Mouse (Mus musculus) liver, adult 2 months (tissue): Measurements from ENCODE around the gene Foxi1. TPM values are rescaled to one million over a fixed set of nuclear protein-coding genes. Genes with fewer than 3 reads are reported as not detected.
A peak's percentile ranks its signal among the peaks of the same experiment; 100 is the strongest.
"Not testable (repeated sequence)": the region's sequence is repeated elsewhere in the genome, so short reads cannot be mapped to it uniquely, and the experiment has no call there.

Source experiments
- DNase-seq: peaks from one replicate; pipeline ENCODE4 v3.0.0-alpha.2; 2011; ENCODE audit warnings: low read depth, low spot score; ENCODE audit errors: extremely low read depth
- H3K27ac ChIP-seq: fragments of 200-500 bp; replicated peaks from 2 replicates; pipeline ENCODE4 v1.5.1; 2012; ENCODE audit warnings: low read depth, mild to moderate bottlenecking, control low read depth, inconsistent platforms, low read length; ENCODE audit not compliant: insufficient read depth
- H3K27me3 ChIP-seq: fragments of 200-500 bp; 2 replicates; pipeline ENCODE4 v1.6.1; 2012; ENCODE audit warnings: mild to moderate bottlenecking, moderate library complexity, low read length, inconsistent platforms; ENCODE audit not compliant: control insufficient read depth, insufficient read depth
- H3K36me3 ChIP-seq: fragments of 200-500 bp; 2 replicates; pipeline ENCODE4 v1.6.1; 2012; ENCODE audit warnings: low read length, inconsistent platforms; ENCODE audit not compliant: control insufficient read depth, insufficient read depth
- H3K4me1 ChIP-seq: fragments of 200-500 bp; 2 replicates; pipeline ENCODE4 v1.6.1; 2011; ENCODE audit warnings: low read length; ENCODE audit not compliant: control insufficient read depth, insufficient read depth
- H3K4me3 ChIP-seq: fragments of 200-500 bp; 2 replicates; pipeline ENCODE4 v1.5.1; 2011; ENCODE audit warnings: low read depth, mild to moderate bottlenecking, control low read depth, low read length, moderate library complexity; ENCODE audit not compliant: insufficient read depth
- H3K79me2 ChIP-seq: fragments of 200-500 bp; 2 replicates; pipeline ENCODE4 v1.6.1; 2012; ENCODE audit warnings: inconsistent platforms, mild to moderate bottlenecking, low read length, moderate library complexity; ENCODE audit not compliant: control insufficient read depth, insufficient read depth
- H3K9ac ChIP-seq: fragments of 200-500 bp; 2 replicates; pipeline ENCODE4 v1.6.1; 2012; ENCODE audit warnings: low read depth, mild to moderate bottlenecking, control low read depth, inconsistent platforms, low read length
- CTCF ChIP-seq: fragments of 200-500 bp; IDR thresholded peaks from 2 replicates; pipeline ENCODE4 v1.5.1; 2011; ENCODE audit warnings: low read depth, low read length, control low read depth
- POLR2A ChIP-seq: fragments of 200-500 bp; IDR thresholded peaks from 2 replicates; pipeline ENCODE4 v1.6.1; 2011; ENCODE audit warnings: low read length, control low read depth; ENCODE audit not compliant: insufficient read depth; ENCODE audit errors: extremely low read depth
- WGBS: fragments of 180-500 bp; shearing (Covaris S2); methylation state at CpG from one replicate; pipeline ENCODE4 v1.1.7; 2018; 5-methylcytosine and 5-hydroxymethylcytosine counted together
- polyA plus RNA-seq: library from polyadenylated mRNA; depleted of rRNA; stranded (reverse); fragments of >200 nt; gene quantifications from 2 replicates; pipeline ENCODE4 v1.2.3, GENCODE M21; 2012
- total RNA-seq: library from RNA; depleted of rRNA; stranded (reverse); fragments of >200 nt; gene quantifications from 2 replicates; pipeline ENCODE4 v1.2.3, GENCODE M21; 2014

The Foxi1 gene
- total and polyA plus RNA-seq, 2 experiments, result not detected

DNA sequence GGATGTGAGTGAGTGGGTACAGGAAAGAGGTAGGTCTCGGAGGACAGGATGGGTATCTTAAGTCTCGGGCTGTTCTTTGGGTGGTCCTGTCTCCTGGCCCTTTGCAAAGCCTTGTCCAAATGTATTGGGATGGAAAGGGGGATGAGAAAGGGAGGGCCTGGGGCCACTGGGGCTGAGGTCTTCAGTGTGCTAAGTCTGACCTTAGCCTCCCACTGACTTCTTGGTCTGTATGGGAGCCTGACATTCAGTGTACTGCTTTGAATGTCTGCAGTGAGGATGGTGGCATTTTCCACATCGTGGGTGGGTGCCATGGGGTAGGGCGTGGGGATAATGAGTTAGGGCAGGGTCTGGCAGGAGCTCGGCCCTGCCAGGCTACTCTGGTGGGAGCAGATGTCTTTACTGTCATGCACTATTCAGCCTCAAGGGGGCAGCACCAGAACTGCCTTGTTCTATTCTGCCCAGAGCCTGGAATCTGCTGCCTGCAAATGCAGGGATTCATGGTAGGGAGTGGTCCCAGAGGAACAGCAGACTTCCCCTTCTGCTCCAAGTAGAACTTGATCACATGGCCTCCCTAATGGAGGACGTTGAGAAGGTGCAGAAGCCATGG, 21.0 kb upstream of the Foxi1 start:
- no peak overlapping the region for H3K4me3 ChIP-seq
- 36% methylated on average over 6 of the region's 6 CpGs for WGBS
- TF ChIP-seq CTCF (peak; percentile 60), POLR2A (no peak)

DNA sequence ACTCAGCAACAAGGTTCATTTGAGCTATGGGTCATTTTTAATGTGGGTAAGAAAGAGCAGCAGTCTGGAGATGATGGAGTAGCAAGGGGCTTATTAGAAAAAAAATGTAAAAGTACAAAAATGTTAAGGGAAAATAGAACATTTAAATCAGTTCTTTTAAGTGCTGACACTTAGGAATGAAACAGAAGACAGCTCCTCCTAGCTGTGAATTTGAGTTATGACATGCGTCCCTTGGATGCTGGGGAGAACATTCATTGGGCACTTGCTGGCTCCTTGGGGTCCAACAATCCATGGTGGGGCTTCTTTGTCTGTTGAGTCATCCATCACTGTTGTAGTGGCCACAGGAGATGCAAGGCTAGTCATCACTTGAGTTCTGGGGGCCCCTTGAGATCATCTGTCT, 19.3 kb upstream of the Foxi1 start:
- 33% methylated on average over 1 of the region's 1 CpGs for WGBS
- no peak overlapping the region for H3K27ac ChIP-seq
- TF ChIP-seq POLR2A (no peak), CTCF (no peak; the same call in 1 of the 2 replicates)
- H3K36me3 ChIP-seq, result no peaks in the 10 kb centered on the region
- H3K4me1 ChIP-seq, result no peaks in the 10 kb centered on the region
- H3K4me3 ChIP-seq, result no peak overlapping the region
- DNase-seq, result no peak
- H3K27me3 ChIP-seq, result 0 out of 2 replicates have a peak, but pooled peaks cover 3% of the 10 kb centered on the region
- H3K79me2 ChIP-seq, result no peaks in the 10 kb centered on the region
- H3K9ac ChIP-seq, result no peak overlapping the region

More for the DNA sequence above, 21.0 kb upstream of the Foxi1 start:
- Histone ChIP-seq H3K27ac (no peak overlapping the region), H3K27me3 (no peaks in the 10 kb centered on the region), H3K4me1 (no peaks in the 10 kb centered on the region), H3K36me3 (no peaks in the 10 kb centered on the region), H3K79me2 (no peaks in the 10 kb centered on the region), H3K9ac (no peak overlapping the region)
- DNase-seq, result peak; percentile 2

DNA sequence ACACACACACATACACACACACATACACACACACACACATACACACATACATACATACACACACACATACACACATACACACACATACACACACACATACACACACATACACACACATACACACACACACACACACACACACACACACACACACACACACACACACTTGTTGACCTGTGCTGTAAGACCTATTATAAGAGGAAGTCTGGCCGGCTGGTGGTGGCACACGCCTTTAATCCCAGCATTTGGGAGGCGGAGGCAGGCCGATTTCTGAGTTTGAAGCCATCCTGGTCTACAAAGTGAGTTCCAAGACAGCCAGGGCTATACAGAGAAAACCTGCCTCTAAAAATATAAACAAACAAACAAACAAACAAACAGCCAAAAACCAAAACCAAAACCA, 12.7 kb upstream of the Foxi1 start:
- 78% methylated on average over 4 of the region's 4 CpGs for whole genome bisulfite sequencing
- not testable (repeated sequence) for H3K9ac ChIP-seq, H3K27ac ChIP-seq, H3K4me3 ChIP-seq, H3K4me1 ChIP-seq, DNase-seq, H3K79me2 ChIP-seq, H3K27me3 ChIP-seq, H3K36me3 ChIP-seq

DNA sequence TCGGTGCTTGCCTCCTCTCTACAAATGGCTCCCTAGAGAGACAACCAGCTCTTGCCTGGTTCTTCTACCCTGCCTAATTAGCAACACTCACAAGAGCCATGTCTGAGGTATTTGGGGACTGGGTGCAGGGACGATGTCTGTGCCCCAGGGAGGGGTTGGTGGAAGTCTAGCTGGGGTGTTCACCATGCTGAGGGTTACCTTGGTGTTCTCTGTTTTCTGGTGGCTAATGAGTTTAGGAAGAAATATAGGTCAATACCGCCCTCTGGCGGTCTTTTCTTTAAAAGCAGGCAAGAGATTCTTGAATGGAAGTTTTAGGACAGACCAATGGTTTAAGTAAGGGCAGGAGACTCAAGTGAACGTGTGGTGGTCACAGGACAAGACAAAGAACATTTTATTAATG, 5.0 kb upstream of the Foxi1 start:
- no peaks in the 10 kb centered on the region for H3K79me2 ChIP-seq
- H3K27ac ChIP-seq, result no peak overlapping the region
- no peaks in the 10 kb centered on the region for H3K27me3 ChIP-seq
- H3K9ac ChIP-seq, result no peak overlapping the region
- no peaks in the 10 kb centered on the region for H3K36me3 ChIP-seq
- no peaks in the 10 kb centered on the region for H3K4me1 ChIP-seq
- 21% methylated on average over 5 of the region's 5 CpGs for WGBS
- H3K4me3 ChIP-seq, result no peak overlapping the region
- peak; percentile 25 for DNase-seq
- TF ChIP-seq POLR2A (no peak), CTCF (0 out of 2 replicates have a peak, but pooled peaks have one; percentile 13)

DNA sequence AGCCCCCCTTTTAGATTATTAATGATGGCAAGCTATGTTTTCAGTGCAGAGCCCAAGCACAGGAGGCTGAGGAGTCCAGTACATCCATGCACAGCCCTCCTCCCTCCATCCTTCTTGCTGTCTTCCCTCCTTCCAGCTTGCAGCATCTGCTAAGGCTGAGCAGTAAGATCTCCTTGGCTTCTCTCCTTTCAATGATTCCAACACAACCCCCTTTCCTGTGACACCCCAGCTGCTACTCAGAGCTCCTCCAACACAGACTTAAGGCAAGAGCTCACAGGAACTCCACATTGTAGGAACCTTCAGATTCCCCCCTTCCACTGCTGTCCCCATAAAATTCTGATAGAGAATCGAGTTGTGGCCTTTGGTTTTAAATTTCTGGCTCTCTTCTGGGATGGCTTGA, 5.1 kb downstream of the Foxi1 start:
- no peak for DNase-seq
- Histone ChIP-seq H3K4me3 (no peak overlapping the region), H3K4me1 (no peaks in the 10 kb centered on the region), H3K27ac (no peak overlapping the region), H3K9ac (no peak overlapping the region), H3K79me2 (no peaks in the 10 kb centered on the region), H3K36me3 (no peaks in the 10 kb centered on the region), H3K27me3 (no peaks in the 10 kb centered on the region)
- TF ChIP-seq POLR2A (no peak), CTCF (no peak)
- WGBS, result 45% methylated on average over 1 of the region's 1 CpGs

DNA sequence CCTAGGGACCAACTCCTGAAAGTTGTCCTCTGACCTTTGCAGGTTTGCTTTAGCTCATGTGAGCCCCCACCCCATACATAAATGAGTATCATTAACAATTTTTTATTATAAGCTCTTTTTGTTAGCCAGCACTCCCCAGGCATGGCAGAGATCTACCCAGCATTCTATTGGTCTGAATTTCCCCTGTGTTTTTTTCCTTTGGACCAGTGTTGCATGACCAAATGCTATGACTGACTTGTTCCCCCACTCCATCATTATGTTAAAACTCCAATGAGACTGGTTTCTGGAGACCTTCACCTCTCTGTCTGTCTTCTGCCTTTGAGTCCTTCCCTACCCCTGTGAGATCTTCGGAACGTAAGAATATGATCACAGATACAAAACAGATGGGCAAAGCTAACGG, 12.7 kb downstream of the Foxi1 start:
- Histone ChIP-seq H3K27me3 (no peaks in the 10 kb centered on the region), H3K9ac (no peak overlapping the region), H3K4me3 (no peak overlapping the region), H3K27ac (no peak overlapping the region), H3K4me1 (no peaks in the 10 kb centered on the region), H3K79me2 (no peaks in the 10 kb centered on the region), H3K36me3 (no peaks in the 10 kb centered on the region)
- TF ChIP-seq CTCF (no peak), POLR2A (no peak)
- 87% methylated on average over 3 of the region's 3 CpGs for WGBS
- DNase-seq, result no peak
